Mouse (Mus musculus) hindbrain, embryonic 16.5 days (tissue): ENCODE data around the gene Myo5a. TPM values are rescaled to one million over a fixed set of nuclear protein-coding genes. Genes with fewer than 3 reads are reported as not detected.
A peak's percentile ranks its signal among the peaks of the same experiment; 100 is the strongest.
"Not testable (repeated sequence)": the region's sequence is repeated elsewhere in the genome, so short reads cannot be mapped to it uniquely, and the experiment has no call there.

Experiments
- ATAC-seq: fragments of 200-750 bp; cut with Nextera tagmentation; 2 replicates; pipeline ENCODE4 v1.8.0; 2017; ENCODE audit warnings: moderate TSS enrichment, moderate library complexity
- H3K27ac ChIP-seq: fragments of 300-500 bp; sonication (generic); 2 replicates; pipeline ENCODE4 v1.5.1; 2014; ENCODE audit warnings: low read depth, mild to moderate bottlenecking, control low read depth, low read length, moderate library complexity
- H3K27me3 ChIP-seq: fragments of 300-500 bp; sonication (generic); replicated peaks from 2 replicates; pipeline ENCODE4 v1.6.1; 2014; ENCODE audit warnings: low read length; ENCODE audit not compliant: control insufficient read depth, insufficient read depth
- H3K36me3 ChIP-seq: fragments of 300-500 bp; sonication (generic); 2 replicates; pipeline ENCODE4 v1.6.1; 2014; ENCODE audit warnings: mild to moderate bottlenecking, low read length, moderate library complexity, mixed read lengths; ENCODE audit not compliant: control insufficient read depth, insufficient read depth
- H3K4me1 ChIP-seq: fragments of 300-500 bp; sonication (generic); 2 replicates; pipeline ENCODE4 v1.6.1; 2014; ENCODE audit warnings: low read depth, low read length; ENCODE audit not compliant: control insufficient read depth, insufficient read depth
- H3K4me2 ChIP-seq: fragments of 300-500 bp; sonication (generic); 2 replicates; pipeline ENCODE4 v1.6.1; 2014; ENCODE audit warnings: mild to moderate bottlenecking, low read length, control low read depth, moderate library complexity
- H3K4me3 ChIP-seq: fragments of 300-500 bp; sonication (generic); 2 replicates; pipeline ENCODE4 v1.5.1; 2014; ENCODE audit warnings: mild to moderate bottlenecking, low read length, control low read depth, moderate library complexity
- H3K9ac ChIP-seq: fragments of 300-500 bp; sonication (generic); 2 replicates; pipeline ENCODE4 v1.6.1; 2014; ENCODE audit warnings: low read depth, mild to moderate bottlenecking, control low read depth, low read length, moderate library complexity
- H3K9me3 ChIP-seq: fragments of 300-500 bp; sonication (generic); 2 replicates; pipeline ENCODE4 v1.6.1; 2014; ENCODE audit warnings: mild to moderate bottlenecking, low read length, moderate library complexity; ENCODE audit not compliant: control insufficient read depth
- WGBS: fragments of 180-500 bp; shearing (Covaris S2); extraction: QIAGEN DNeasy Blood & Tissue Kit; methylation state at CpG from one replicate; pipeline ENCODE4 v1.1.7; 2014; 5-methylcytosine and 5-hydroxymethylcytosine counted together
- polyA plus RNA-seq: library from polyadenylated mRNA; unstranded; fragments of >200 nt; fragmentation: Nextera tagmentation; extraction: Ambion mirVana; gene quantifications from 2 replicates; pipeline ENCODE4 v1.2.1, GENCODE M21; 2015

Gene Myo5a
- polyA plus RNA-seq, 1 experiment from 2014 or later, result 26.8 TPM

- Histone ChIP-seq H3K4me2 (no peak overlapping the region), H3K27ac (no peak overlapping the region), H3K9ac (no peak overlapping the region), H3K4me3 (no peak overlapping the region), H3K4me1 (peaks cover 5% of the 10 kb centered on the region; the same call in 1 of the 2 replicates), H3K9me3 (no peaks in the 10 kb centered on the region), H3K36me3 (no peaks in the 10 kb centered on the region), H3K27me3 (no peaks in the 10 kb centered on the region)
- 87% methylated on average over 6 of the region's 6 CpGs for WGBS
- no peak for ATAC-seq
Observed at GRCm38 (mm10) chr9:75247870-75248269, 177.1 kb downstream of the Myo5a start.

- Histone ChIP-seq H3K27me3 (no peaks in the 10 kb centered on the region), H3K9ac (no peak overlapping the region), H3K36me3 (no peaks in the 10 kb centered on the region), H3K4me1 (peaks cover 5% of the 10 kb centered on the region; the same call in 1 of the 2 replicates), H3K9me3 (no peaks in the 10 kb centered on the region), H3K4me2 (no peak overlapping the region), H3K27ac (no peak overlapping the region), H3K4me3 (no peak overlapping the region)
- ATAC-seq, result no peak
- WGBS, result 95% methylated on average over 1 of the region's 1 CpGs
Observed at GRCm38 (mm10) chr9:75248359-75248758, 177.5 kb downstream of the Myo5a start.

- no peak for ATAC-seq
- H3K4me2 ChIP-seq, result no peak overlapping the region
- H3K9me3 ChIP-seq, result no peaks in the 10 kb centered on the region
- H3K36me3 ChIP-seq, result no peaks in the 10 kb centered on the region
- no peak overlapping the region for H3K4me3 ChIP-seq
- H3K27ac ChIP-seq, result no peak overlapping the region
- H3K4me1 ChIP-seq, result peaks cover 6% of the 10 kb centered on the region
- no peak overlapping the region for H3K9ac ChIP-seq
- no peaks in the 10 kb centered on the region for H3K27me3 ChIP-seq
Observed at GRCm38 (mm10) chr9:75248874-75249273, 178.1 kb downstream of the Myo5a start.

- H3K4me3 ChIP-seq, H3K4me2 ChIP-seq, H3K9ac ChIP-seq, H3K36me3 ChIP-seq, ATAC-seq, H3K27me3 ChIP-seq, H3K9me3 ChIP-seq, H3K27ac ChIP-seq: not testable (repeated sequence)
- H3K4me1 ChIP-seq, result peaks cover 16% of the 10 kb centered on the region
- WGBS, result 75% methylated on average over 6 of the region's 6 CpGs
Observed at GRCm38 (mm10) chr9:75253158-75253557, 182.3 kb downstream of the Myo5a start.

GRCm38 (mm10) chr9:75253766-75254165, 183.0 kb downstream of the Myo5a start:
- H3K9ac ChIP-seq, result no peak overlapping the region
- H3K9me3 ChIP-seq, result no peaks in the 10 kb centered on the region
- no peak for ATAC-seq
- H3K4me2 ChIP-seq, result no peak overlapping the region
- no peak overlapping the region for H3K4me3 ChIP-seq
- H3K4me1 ChIP-seq, result peaks cover 16% of the 10 kb centered on the region
- no peaks in the 10 kb centered on the region for H3K36me3 ChIP-seq
- H3K27me3 ChIP-seq, result no peaks in the 10 kb centered on the region
- 41% methylated on average over 3 of the region's 3 CpGs for WGBS
- H3K27ac ChIP-seq, result peak overlapping the region; percentile 71

GRCm38 (mm10) chr9:75254196-75254955, 183.6 kb downstream of the Myo5a start:
- WGBS, result 29% methylated on average over 13 of the region's 13 CpGs
- peaks cover 16% of the 10 kb centered on the region for H3K4me1 ChIP-seq
- H3K9ac ChIP-seq, result no peak overlapping the region
- no peak overlapping the region for H3K4me2 ChIP-seq
- H3K27me3 ChIP-seq, result no peaks in the 10 kb centered on the region
- H3K4me3 ChIP-seq, result no peak overlapping the region
- no peaks in the 10 kb centered on the region for H3K9me3 ChIP-seq
- no peaks in the 10 kb centered on the region for H3K36me3 ChIP-seq
- peak overlapping the region; percentile 76 for H3K27ac ChIP-seq
- ATAC-seq, result peak; percentile 96

GRCm38 (mm10) chr9:75255820-75256545, 185.2 kb downstream of the Myo5a start:
- peaks cover 16% of the 10 kb centered on the region for H3K4me1 ChIP-seq
- no peaks in the 10 kb centered on the region for H3K36me3 ChIP-seq
- no peak overlapping the region for H3K4me3 ChIP-seq
- no peaks in the 10 kb centered on the region for H3K9me3 ChIP-seq
- no peaks in the 10 kb centered on the region for H3K27me3 ChIP-seq
- WGBS, result 89% methylated on average over 14 of the region's 14 CpGs
- H3K27ac ChIP-seq, result no peak overlapping the region
- no peak overlapping the region for H3K9ac ChIP-seq
- no peak overlapping the region for H3K4me2 ChIP-seq
- ATAC-seq, result no peak

GRCm38 (mm10) chr9:75258792-75259191, 188.0 kb downstream of the Myo5a start:
- H3K36me3 ChIP-seq, result no peaks in the 10 kb centered on the region
- 85% methylated on average over 4 of the region's 4 CpGs for WGBS
- no peaks in the 10 kb centered on the region for H3K27me3 ChIP-seq
- H3K4me3 ChIP-seq, result no peak overlapping the region
- peaks cover 20% of the 10 kb centered on the region for H3K4me1 ChIP-seq
- no peak overlapping the region for H3K9ac ChIP-seq
- no peak overlapping the region for H3K4me2 ChIP-seq
- ATAC-seq, result no peak
- H3K9me3 ChIP-seq, result no peaks in the 10 kb centered on the region
- H3K27ac ChIP-seq, result no peak overlapping the region

- no peak overlapping the region for H3K4me2 ChIP-seq
- H3K27me3 ChIP-seq, result no peaks in the 10 kb centered on the region
- no peaks in the 10 kb centered on the region for H3K9me3 ChIP-seq
- no peak overlapping the region for H3K9ac ChIP-seq
- H3K4me1 ChIP-seq, result peaks cover 12% of the 10 kb centered on the region
- ATAC-seq, result no peak
- no peak overlapping the region for H3K4me3 ChIP-seq
- no peaks in the 10 kb centered on the region for H3K36me3 ChIP-seq
- no peak overlapping the region for H3K27ac ChIP-seq
- WGBS, result 87% methylated on average over 4 of the region's 4 CpGs
Observed at GRCm38 (mm10) chr9:75259656-75260055, 188.8 kb downstream of the Myo5a start.
